Mouse (Mus musculus): ENCODE measurements around the gene Krtap7-1. TPM values are rescaled to one million over a fixed set of nuclear protein-coding genes. Genes with fewer than 3 reads are reported as not detected.

Gene Krtap7-1
- total RNA-seq, 2 experiments from 2014 or later = not detected

Other genes with a start within 250 kb of the Krtap7-1 start
- not detected for gene Krtap21-1, start 104.5 kb downstream of the Krtap7-1 start, total RNA-seq (2021)
- gene Krtap6-2, start 88.2 kb downstream of the Krtap7-1 start, total RNA-seq (2021) = not detected
- gene Krtap8-1, start 20.4 kb downstream of the Krtap7-1 start, total RNA-seq (2021) = not detected
- not detected for gene Krtap11-1, start 62.9 kb upstream of the Krtap7-1 start, total RNA-seq (2021)

Measured in heart, postnatal 25 days (tissue).